Mouse (Mus musculus) gastrocnemius, adult 8-10 months (tissue): ENCODE measurements around the gene Gm7137. TPM values are rescaled to one million over a fixed set of nuclear protein-coding genes. Genes with fewer than 3 reads are reported as not detected.
"Not testable (repeated sequence)": the region's sequence is repeated elsewhere in the genome, so short reads cannot be mapped to it uniquely, and the experiment has no call there.

ENCODE experiments used
- DNase-seq, 2 experiments: peaks; one replicate each; pipeline ENCODE4 v3.0.0; 2022; ENCODE audit warnings: low spot score in 2 of 2
- total RNA-seq, 4 experiments: library from RNA; stranded (reverse); gene quantifications; 2 replicates each; pipeline ENCODE4 v1.2.4; 2022

The Gm7137 gene
- total RNA-seq, 4 experiments from 2014 or later, result not detected

- DNase-seq, result not testable (repeated sequence)
Measured at GRCm38 (mm10) chr10:77752312-77752711, 35.7 kb downstream of the Gm7137 start.

DNA sequence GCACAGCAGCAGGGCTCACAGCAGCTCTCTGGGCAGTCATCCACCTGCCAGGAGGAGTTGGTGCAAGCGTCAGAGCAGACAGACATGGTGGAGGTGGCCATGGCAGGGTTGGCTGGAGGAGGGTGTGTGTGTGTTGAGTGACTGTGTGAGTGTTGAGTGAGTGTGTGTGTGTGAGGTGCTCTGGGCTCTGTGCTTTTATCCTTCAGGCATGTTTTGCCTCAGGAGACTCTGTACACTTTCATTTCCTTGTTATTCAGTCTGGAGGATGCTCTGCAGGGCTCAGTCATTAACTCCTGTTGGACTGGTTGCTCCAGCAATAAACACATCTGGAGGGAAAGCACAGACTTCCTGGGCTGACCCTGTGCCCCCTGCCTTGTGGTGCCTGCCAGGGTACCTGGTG lies 36.7 kb downstream of the Gm7137 start, which contains the start of gene Gm9736:
Gene Gm9736, minus strand, starts transcription at position 101 of the 400 bp plus-strand sequence.
- DNase-seq, result not testable (repeated sequence)

DNA sequence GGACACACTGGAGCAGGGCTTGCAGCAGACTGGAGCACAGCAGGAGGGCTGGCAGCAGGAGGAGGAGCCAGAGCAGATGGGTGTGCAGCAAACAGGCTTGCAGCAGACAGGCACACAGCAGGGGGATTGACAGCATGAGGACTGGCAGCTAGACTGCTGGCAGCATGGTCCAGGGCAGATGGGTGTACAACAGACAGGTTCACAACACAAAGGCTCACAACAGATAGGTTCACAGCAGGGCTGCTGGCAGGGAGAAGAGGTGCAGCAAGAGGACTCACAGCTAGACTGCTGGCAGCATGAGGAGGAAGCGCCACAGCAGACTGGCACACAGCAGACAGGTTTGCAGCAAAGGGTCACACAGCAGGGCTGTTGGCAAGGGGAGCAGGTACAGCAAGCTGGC lies 37.3 kb downstream of the Gm7137 start:
- DNase-seq, result not testable (repeated sequence)

- DNase-seq, result not testable (repeated sequence)
Measured at GRCm38 (mm10) chr10:77741924-77742688, 45.9 kb downstream of the Gm7137 start, which contains the start of gene Gm18596. Gm18596 (minus strand) TSS chr10:77742638.

GRCm38 (mm10) chr10:77738929-77739328 lies 49.1 kb downstream of the Gm7137 start:
- no peak for DNase-seq

Other genes starting within 250 kb of the Gm7137 start
- 10 to 100 TPM; 15.4 to 30.1 (median 25.8) TPM for gene Pttg1ip, start 206.5 kb downstream of the Gm7137 start, total RNA-seq
- gene Sumo3, start 182.1 kb downstream of the Gm7137 start, total RNA-seq, result 10 to 100 TPM; 38.7 to 59.9 (median 41.6) TPM
- 10 to 100 TPM in 2 of 4 experiments, 1 to 10 TPM in 2; 5.7 to 18.3 (median 11.6) TPM for gene Gm49325, start 182.0 kb downstream of the Gm7137 start, total RNA-seq
- 100 to 1,000 TPM in 2 of 4 experiments, 10 to 100 TPM in 2; 81.6 to 141 (median 104) TPM for gene Ube2g2, start 165.9 kb downstream of the Gm7137 start, total RNA-seq
- gene Tspear, start 101.6 kb downstream of the Gm7137 start, total RNA-seq, result not detected
- not detected for gene Gm19402, start 97.4 kb downstream of the Gm7137 start, total RNA-seq
- not detected for gene Gm9508, start 91.0 kb downstream of the Gm7137 start, total RNA-seq
- gene Gm10272, start 81.6 kb downstream of the Gm7137 start, total RNA-seq, result not detected
- not detected for gene Gm10024, start 76.7 kb downstream of the Gm7137 start, total RNA-seq
- gene Gm10142, start 72.4 kb downstream of the Gm7137 start, total RNA-seq, result not detected
- not detected for gene Krtap12-1, start 67.6 kb downstream of the Gm7137 start, total RNA-seq
- not detected for gene Gm10100, start 61.7 kb downstream of the Gm7137 start, total RNA-seq
- not detected for gene Gm18596, start 45.6 kb downstream of the Gm7137 start, total RNA-seq
- gene Gm9736, start 36.8 kb downstream of the Gm7137 start, total RNA-seq, result not detected
- not detected for gene Gm3233, start 28.5 kb downstream of the Gm7137 start, total RNA-seq
- not detected for gene Gm3238, start 16.9 kb downstream of the Gm7137 start, total RNA-seq
- not detected for gene Gm7138, start 11.3 kb downstream of the Gm7137 start, total RNA-seq
- gene Gm3250, start 5.7 kb downstream of the Gm7137 start, total RNA-seq, result not detected
- not detected for gene Gm9639, start 6.9 kb upstream of the Gm7137 start, total RNA-seq
- gene Gm19668, start 10.9 kb upstream of the Gm7137 start, total RNA-seq, result not detected
- not detected for gene Gm9507, start 23.6 kb upstream of the Gm7137 start, total RNA-seq
- gene Gm2696, start 26.5 kb upstream of the Gm7137 start, total RNA-seq, result not detected
- not detected for gene Krtap10-4, start 38.9 kb upstream of the Gm7137 start, total RNA-seq
- gene Krtap10-10, start 47.7 kb upstream of the Gm7137 start, total RNA-seq, result not detected
- not detected for gene Gm36176, start 58.6 kb upstream of the Gm7137 start, total RNA-seq
- not detected for gene Gm10318, start 64.7 kb upstream of the Gm7137 start, total RNA-seq
- gene Gm3285, start 73.8 kb upstream of the Gm7137 start, total RNA-seq, result not detected
- under 1 TPM; 0.07 to 0.49 (median 0.08) TPM for gene Lrrc3, start 114.3 kb upstream of the Gm7137 start, total RNA-seq
- gene Trpm2, start 182.4 kb upstream of the Gm7137 start, total RNA-seq, result under 1 TPM in 2 of 4 experiments, not detected in 2; 0.07 to 0.20 TPM
- 1 to 10 TPM; 3.2 to 4.7 (median 3.4) TPM for gene 1810043G02Rik, start 190.3 kb upstream of the Gm7137 start, total RNA-seq
- 10 to 100 TPM in 1 of 4 experiments, 1 to 10 TPM in 3; 7.0 to 10.6 (median 7.2) TPM for gene Pfkl, start 221.9 kb upstream of the Gm7137 start, total RNA-seq